Mouse (Mus musculus): ENCODE data around the gene Trpm4.
"Not testable (repeated sequence)": the region's sequence is repeated elsewhere in the genome, so short reads cannot be mapped to it uniquely, and the experiment has no call there.

The Trpm4 gene

DNA sequence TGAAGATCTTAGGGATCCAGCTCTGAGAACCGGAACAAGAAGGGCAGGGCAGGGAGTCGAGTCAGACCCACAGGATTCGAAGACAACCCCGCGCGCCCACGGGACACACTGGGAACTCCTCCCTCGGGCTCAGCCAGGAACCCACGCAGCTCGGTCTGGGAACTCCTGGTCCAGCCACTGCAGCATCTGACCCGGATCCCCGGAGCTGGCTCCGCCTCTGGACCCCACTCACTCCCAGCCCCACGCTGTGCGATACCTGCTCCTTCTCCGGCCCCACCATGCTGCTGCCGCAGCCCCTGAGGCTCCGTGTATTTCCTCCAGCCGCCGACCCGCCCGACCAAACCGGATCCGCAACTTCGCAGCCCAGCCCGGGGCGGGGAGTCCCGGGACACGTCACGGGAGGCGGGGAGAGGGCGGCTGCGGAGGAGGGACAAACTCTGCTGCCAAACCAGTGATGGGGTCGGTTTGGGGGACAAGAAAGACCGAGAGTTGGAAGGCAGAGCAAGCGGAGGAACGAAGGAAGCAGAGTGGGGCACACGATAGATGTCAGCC lies at the start of gene Trpm4:
Gene Trpm4, minus strand, starts transcription at position 350 of the 552 bp plus-strand sequence.
- DNase-seq (ENCODE audit: low spot score): peak; percentile 95

DNA sequence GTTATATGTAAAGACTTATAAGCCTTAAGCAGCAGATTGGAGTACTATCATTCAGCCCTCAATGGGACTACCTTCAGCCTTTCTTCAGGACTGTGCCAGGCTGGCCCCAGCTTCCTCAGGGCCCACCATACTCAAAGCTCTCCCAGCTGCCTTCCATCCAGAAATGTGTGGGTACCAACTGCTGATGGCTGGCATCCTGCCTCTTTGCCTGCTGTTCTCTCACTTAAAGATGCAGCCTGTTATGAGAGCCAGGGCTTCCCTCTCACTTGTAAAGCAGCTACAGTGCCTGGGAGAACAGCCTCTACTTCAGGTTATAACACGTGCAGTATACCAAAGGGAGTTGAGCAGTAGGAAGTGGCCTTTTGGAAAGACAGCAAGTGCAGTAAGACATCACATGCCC lies 42.5 kb upstream of the Trpm4 start:
- no peak for DNase-seq (ENCODE audit: low spot score)

DNA sequence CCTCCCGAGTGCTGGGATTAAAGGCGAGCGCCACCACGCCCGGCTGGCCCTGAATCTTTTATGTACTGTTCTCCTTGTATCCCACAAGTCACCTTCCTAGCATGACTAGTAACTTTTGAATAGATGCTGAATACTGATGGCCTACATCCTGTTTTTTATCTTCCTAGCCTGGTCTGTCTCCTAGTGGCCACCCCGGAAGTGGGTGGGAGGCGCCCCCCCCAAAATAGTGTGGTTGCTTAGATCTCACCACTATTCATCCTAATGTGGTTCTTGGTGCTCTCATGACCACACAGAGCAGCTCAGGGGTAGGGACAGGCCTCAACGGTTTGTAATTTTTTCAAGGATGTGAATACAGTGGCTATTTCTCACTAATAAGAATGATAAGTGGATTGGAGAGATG lies 41.0 kb upstream of the Trpm4 start:
- DNase-seq (ENCODE audit: low spot score): no peak

DNA sequence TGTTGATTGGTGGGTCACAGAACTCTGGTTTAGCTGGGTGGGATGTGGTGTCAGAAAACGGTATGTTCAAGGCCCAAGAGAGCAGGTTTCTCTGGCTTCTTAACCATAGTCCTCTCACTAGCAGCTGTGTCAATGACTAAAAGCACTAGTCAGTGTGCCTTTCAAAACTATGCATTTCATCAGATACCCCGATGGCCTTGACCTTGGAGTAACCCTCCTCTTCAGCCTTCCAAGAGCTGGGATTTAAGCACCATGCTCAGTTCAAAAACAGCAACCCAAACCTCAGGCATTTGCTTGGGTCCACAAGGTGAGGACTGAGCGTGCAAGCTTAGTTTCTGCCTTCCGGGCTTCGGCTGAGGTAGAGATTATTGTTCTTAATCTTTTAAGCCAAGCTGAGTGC lies 38.8 kb upstream of the Trpm4 start:
- DNase-seq (ENCODE audit: low spot score): no peak

DNA sequence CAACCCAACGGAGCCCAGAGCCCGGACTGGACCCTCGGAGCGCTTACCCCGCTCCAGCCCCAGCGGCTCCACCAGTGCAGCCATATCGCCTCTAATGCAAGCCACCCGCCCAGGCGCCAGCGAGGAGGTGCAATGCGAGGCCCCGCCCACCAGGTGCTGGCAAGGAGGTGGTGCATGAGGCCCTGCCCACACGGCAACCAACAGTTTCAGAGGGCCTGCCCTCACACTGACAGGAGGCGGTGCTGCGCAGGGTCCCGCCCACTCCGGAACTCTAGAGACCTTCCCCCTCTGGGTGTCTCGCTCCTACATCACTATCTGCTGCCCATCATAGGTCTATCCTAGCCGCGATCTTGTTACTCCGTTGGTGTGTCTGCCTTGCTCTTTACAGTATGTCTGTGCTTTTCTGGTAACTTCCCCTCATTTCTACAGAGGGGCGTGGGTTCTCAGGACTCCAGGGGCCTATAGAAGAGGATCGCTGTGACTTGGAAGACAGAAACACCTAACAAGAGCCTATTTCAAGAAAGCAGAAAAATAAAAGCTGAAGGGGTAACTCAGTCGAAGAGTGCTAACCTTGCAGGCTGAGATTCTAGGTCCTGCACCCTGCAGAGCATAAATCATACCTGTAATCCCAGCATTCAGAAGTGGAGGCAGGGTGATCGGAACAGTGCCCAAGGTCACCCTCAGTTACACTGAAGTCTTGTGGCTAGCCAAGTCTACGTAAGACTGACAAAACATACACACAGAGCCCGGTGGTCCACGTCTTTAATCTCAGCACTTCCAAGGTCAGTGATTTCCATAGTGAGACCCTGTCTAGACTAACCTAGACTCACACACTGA lies 37.1 kb upstream of the Trpm4 start, which contains the start of gene Lin7b:
Gene Lin7b, minus strand, starts transcription at position 109 of the 837 bp plus-strand sequence.
- peak; percentile 92 for DNase-seq (ENCODE audit: low spot score)

DNA sequence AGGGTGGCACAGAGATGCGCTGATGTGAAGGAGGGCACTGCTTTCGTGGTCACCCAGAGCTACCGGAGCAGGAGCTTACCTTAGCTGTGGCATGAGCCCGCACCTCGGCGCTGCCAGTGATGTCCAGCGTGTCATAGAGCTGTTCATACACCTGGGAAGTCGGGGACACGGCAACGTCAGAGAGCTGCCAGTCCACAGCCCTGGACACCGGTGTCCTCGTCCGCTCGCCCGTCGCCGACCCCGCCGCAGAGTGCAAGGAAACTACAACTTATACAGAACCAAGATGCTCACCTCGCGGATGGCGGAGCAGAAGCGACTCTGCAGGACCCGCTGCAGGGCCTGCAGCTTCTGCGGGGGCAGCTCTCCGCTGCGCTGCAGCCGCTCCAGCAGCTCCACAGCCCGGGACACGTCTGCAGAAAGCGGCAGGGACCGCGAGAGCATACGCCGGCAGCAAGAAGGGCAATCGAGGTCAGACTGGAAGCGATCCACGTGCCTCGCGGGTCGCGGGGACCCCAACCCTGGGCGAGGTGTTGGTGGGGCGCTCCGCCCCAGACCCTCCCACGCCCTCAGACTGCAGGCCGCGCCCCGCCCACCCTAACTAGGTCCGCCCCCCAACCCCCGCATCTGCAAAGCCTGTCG lies 36.4 kb upstream of the Trpm4 start:
- DNase-seq (ENCODE audit: low spot score): peak; percentile 22

DNA sequence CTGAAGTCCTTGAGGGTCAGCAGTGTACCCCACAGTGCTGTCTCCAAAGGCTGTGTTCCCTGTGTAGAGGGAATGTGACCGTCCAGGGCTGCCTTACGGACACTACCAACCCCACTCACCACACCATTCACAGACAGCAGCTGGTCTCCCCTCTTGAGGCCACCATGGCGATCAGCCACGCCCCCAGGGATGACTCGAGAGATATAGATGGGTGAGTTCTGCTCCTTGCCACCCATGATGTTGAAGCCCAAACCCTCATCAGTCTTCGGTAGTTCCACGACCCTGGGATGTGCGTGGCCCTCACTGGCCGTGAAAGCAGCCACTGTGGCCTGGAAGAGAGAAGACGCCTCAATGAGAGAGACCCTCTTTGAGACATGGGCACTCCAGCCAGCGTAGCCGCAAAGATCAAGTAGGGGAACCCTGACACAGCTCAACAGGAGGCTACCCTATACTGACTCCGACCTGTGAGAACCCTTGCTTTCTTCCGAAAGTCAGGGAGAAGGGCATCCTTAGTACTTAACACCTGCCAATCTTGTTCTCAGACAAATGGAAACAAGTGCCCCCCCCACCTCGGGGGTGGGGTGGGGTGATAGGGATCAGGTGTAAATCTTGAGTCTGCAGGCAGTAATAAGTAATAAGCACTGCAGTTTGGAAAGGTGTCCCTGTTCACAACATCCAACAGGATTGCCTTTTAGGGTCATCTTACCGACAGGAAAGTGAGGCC lies 35.6 kb upstream of the Trpm4 start:
- no peak for DNase-seq (ENCODE audit: low spot score)

DNA sequence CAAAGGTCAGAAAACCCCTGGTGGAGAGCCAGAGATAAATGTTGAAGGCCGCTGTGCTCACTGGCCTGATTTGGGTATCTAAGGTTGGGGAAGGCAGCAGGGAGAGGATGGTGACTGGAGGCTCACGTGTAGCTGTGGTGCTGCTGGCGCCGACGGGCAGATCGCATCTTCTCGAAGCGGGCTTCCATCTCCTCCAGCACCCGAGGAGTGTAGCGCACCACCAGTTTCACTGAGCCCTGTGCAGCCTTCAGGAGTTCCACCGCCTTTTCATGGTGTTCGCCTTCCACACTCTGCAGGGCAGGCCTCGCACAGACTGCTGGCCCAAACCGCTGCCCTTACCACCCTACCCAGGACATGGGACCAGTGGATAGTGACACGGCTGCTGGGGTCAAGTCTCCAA lies 34.6 kb upstream of the Trpm4 start:
- DNase-seq (ENCODE audit: low spot score): no peak

DNA sequence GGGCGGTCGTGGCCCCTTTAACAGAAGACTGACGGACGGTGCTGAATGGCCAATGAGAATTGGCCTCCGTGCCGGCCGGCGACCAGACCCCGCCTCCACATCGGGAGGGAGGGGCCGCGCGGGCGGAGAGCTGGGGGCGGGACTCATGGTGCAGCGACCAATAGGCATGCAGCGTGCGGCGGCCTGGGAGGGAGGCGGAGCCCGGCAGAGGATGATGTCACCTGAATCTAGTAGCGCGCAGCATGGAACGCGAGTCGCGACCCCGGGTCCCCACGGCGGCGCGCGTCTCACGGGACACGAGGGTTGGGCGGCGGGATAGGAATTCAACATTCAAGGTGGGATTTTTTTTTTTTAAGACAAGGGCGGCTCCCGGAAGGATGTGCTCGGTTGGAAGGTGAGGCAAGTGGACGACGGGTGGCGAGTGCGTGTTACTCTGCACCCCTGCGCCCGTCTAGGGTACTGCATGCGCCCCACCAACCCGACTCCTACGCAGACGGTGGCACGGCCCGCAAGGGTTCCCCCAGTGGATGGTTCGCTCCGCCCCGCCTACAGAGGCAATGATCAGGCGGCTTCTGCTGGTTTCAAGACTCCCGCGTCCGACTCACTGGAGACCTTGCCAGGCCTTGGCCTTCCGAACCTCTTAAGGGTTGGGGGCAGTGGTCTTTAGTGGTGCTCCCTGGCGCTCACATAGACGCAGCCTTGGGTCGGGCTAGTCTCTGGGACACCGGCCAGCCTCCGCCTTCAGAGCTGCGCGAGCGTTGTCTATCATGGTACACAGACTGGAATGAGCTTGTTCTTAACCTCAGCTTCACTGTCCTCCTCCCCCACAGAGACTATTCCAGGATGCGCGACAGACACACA lies 33.7 kb upstream of the Trpm4 start:
- peak; percentile 97 for DNase-seq (ENCODE audit: low spot score)

DNA sequence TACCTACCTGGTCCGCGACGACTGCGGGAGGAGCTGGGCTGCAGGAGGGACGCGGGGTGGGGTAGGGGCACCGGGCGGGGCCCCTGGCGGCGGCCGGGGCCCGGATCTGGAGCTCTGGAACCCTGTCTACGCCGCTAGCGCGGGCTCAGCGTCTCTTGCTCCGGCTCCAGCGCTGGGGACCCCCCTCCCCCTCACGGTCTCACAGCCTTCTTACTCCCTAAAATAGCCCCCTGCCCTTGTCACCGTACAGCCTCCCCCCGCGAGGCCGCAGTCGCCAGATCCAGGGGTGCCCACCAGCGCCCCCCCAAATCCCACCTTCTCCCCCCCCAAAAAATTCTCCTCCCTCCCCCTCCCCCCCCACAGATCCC lies 33.1 kb upstream of the Trpm4 start, which contains the start of gene Ppfia3:
Gene Ppfia3, minus strand, starts transcription at position 368 of the 368 bp plus-strand sequence.
- DNase-seq (ENCODE audit: low spot score): no peak

DNA sequence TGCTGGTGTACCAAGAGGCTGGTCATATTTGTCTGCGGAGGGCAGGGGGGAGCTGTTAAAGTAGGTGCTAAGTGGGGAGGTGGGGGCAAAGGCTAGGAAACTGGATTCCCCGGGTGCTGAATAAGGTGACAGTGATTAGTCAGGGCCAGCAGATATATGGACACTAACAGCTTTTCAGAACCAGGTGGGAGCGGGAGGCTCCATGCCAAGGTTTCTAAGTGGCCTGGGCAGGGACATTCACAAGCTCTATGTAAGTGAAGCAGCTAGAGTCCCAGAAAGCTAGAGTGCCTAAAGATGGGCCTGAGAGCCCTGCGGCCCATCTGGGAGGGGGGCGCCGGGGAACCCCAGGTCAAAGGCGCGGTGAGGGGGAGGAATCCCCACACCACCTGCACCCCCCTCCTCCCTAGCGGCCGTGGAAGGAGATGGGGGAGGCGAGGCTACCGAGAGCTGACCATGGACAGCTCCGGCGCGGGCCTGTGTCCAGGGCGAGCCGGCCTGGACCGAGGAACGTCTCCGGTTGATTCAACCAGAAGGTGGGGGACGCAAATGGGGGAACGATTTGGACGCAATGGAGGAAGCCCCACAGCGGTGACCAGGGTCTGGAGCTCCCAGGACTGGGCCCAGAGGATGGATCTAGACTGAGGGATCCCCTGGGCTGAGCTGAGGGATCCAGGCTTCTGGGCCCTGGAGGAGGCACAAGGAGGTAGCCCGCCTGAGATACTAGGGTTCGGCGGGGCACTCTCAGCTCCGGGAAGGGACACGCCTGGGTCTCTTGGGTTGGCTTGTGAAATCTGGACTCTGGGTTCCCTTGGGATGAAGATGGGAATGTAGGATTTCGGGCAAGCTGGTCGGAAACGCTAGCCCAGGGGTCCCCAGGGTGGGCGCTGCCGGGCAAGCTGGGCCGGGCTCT lies 32.4 kb upstream of the Trpm4 start:
- DNase-seq (ENCODE audit: low spot score): peak; percentile 60

DNA sequence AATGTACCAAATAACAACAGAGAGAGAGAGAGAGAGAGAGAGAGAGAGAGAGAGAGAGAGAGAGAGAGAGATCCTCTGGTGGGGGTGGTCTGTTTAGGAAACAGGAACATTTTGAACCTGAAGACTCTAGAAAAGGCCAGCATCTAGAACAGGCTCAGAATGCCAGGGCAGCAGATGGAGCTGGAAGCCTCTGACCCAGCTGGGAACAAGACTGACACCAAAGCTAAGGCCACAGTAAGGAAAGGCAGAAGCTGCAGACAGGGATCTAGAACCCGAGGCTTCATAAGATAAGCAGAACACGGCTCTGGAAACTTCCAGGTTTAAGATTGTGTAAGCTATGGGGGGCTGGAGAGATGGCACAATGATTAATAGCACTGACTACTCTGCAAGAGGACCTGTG lies 30.4 kb upstream of the Trpm4 start:
- no peak for DNase-seq (ENCODE audit: low spot score)

DNA sequence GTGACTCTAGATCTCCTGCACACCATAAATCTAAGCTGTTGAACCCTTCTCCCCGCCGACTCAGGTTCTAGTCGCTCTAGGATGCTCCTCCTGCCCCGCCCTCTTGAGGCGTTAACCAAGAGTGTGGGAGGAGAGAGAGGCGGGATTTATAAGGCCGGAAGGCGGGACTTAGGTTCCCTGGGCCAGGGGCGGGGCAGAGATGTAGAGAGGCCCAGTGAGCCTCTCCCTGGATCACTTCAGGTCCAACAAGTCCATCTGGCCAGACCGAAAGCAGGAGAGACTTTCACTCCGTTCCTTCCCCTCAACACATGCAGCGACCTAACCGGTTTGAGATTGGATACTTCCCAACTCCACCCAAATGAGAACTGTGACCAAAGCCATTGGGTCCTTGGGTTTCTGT lies 29.2 kb upstream of the Trpm4 start:
- DNase-seq (ENCODE audit: low spot score): peak; percentile 86

DNA sequence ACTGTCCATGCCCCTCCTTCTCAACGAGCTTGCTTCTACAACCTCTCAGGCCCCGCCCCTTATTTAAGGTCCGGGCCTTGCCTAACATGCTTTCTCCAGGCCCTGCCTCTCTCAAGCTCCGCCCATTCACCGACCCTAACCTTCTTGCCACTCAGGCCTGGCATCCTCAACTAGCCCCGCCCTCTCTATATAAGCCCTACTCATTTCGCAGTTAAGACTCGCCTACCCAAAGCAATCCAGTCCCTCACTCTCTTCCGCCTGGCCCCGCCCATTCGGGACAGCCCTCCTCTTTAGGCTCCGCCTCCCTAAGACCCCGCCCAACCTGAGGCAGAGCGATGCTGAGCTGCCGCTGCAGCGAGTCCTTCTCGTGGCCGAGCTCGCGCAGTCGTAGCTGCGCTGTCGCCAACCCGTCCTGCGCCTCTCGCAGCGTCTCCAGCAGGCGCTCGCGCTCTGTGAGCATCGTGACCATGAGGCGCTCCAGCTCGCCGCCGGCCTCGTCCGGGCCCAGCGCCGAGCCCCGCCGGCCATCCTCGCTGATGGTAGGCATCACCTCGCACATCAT lies 27.7 kb upstream of the Trpm4 start:
- peak; percentile 82 for DNase-seq (ENCODE audit: low spot score)

DNA sequence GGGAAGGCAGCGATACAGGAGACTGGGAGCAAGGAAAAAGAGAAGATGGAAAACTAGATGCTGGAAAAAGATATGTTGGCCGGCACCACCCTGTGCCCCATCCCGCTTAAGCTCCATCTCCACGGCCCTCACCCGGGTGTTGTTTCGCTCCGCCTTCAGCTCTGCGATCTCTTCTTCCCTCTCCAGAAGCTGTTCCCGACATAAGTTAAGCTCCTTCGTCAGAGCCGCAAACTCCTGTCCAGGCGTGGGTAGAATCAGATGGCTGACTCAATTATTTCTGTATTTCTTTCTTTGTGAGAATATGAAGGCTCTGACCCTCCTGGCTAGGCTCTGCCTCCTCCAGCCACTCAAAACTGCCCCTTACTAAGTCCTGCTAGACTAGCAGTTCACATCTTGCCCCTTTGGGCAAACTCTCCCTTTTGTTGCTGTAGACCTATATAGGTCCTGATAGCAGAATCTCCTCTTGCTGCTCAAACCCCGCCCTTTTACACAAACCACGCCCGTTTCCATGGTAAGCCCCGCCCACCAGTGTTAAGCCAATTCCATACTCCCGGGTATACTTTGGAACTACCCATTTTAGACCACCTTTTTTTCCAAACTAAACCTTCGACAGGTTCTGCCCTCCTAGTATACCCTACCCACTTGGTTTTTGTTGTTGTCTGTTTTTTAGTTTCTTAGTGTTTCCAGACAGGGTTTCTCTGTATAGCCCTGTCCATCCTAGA lies 27.0 kb upstream of the Trpm4 start:
- no peak for DNase-seq (ENCODE audit: low spot score)

DNA sequence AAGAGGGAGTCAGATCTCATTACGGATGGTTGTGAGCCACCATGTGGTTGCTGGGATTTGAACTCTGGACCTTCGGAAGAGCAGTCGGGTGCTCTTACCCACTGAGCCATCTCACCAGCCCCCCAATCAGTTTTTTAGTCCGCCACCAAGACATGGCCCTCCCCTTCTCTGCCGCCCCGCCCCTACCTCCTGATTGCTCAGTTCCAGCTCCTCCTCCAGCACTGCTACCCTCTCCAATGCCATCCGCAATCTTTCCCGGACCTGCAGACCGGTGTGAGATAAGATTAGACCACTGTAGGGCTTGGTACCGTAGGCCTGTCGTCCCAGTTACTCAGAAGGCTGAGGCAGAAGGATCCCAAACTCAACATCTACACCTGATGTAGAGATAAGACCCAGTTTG lies 25.5 kb upstream of the Trpm4 start:
- DNase-seq (ENCODE audit: low spot score): not testable (repeated sequence)

DNA sequence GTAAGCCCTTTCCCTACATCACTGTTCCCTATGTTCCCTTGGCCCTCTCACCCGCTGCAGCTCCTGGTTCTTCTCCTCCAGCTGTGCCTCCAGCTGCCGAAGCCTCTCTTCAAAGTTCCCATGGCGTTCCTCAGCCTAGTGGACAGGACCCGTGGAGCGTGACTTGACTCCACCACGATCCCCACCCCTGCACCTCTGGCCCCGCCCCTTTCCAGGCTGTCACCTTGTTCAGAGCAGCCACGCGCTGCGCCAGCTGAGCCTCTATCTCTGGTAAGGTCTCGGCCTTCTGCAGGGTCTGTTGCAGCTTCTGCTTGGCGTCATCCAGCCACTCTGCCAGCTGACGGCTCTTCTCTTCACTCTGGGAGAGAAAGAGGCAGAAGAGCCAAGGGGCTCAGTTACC lies 22.5 kb upstream of the Trpm4 start:
- no peak for DNase-seq (ENCODE audit: low spot score)

DNA sequence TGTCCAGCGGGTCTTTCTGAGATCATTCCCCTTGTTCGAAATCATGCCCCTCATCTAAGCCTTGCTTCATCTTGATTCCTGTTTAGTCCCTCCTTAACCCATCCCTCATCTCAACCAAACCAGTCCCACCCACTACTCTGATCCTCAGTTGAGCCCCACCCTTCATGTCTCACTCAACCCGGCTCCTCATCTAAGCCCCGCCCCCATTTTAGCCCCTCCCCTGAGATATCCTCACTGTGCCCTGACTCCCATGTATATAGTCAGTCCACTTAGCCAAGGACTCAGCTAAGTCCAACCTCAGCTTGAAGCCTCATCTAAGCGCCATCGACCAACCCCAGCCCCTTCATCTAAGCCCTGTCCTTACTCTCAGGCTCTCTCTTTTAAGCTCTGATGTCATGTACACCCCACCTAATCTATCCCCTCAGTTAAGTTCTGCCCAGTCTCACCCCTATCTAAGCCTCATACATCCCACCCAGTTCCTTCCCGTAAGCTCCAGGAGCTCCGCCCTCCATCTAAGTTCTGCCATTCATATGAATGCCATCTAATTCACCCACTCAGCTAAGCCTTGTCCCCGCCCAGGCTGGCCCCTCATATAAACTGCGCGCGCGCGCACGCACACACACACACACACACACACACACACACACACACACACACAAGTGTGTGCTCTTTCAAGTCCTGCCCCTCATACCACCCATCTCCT lies 21.9 kb upstream of the Trpm4 start:
- no peak for DNase-seq (ENCODE audit: low spot score)

DNA sequence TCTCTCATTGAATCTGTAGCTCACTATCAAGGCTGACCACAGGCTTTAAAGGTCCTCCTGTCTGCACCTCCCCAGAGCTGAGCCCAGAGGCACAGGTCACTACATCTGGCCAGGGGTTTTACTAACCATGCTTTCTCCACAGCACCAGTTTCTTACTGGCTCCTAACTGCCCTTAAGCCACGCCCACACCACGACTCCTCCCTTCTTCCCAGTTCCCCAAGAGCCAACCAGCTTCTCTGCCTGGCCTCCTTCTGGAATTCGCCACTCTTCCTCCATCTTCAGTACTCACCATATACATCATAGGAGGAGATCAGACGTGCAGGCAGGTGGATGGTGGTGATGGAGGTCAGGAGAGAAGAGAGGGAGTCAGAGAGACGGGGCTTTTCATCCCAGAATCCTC lies 19.5 kb upstream of the Trpm4 start:
- DNase-seq (ENCODE audit: low spot score): no peak
